Mouse (Mus musculus) liver, adult 2 months (tissue): ENCODE results near the gene Abhd12. TPM values are rescaled to one million over a fixed set of nuclear protein-coding genes. Genes with fewer than 3 reads are reported as not detected.

ENCODE experiments used
- DNase-seq: peaks from one replicate; pipeline ENCODE4 v3.0.0-alpha.2; 2011; ENCODE audit warnings: low read depth, low spot score; ENCODE audit errors: extremely low read depth
- H3K27ac ChIP-seq: fragments of 200-500 bp; replicated peaks from 2 replicates; pipeline ENCODE4 v1.5.1; 2012; ENCODE audit warnings: low read depth, mild to moderate bottlenecking, control low read depth, inconsistent platforms, low read length; ENCODE audit not compliant: insufficient read depth
- H3K27me3 ChIP-seq: fragments of 200-500 bp; 2 replicates; pipeline ENCODE4 v1.6.1; 2012; ENCODE audit warnings: mild to moderate bottlenecking, moderate library complexity, low read length, inconsistent platforms; ENCODE audit not compliant: control insufficient read depth, insufficient read depth
- H3K36me3 ChIP-seq: fragments of 200-500 bp; 2 replicates; pipeline ENCODE4 v1.6.1; 2012; ENCODE audit warnings: low read length, inconsistent platforms; ENCODE audit not compliant: control insufficient read depth, insufficient read depth
- H3K4me1 ChIP-seq: fragments of 200-500 bp; 2 replicates; pipeline ENCODE4 v1.6.1; 2011; ENCODE audit warnings: low read length; ENCODE audit not compliant: control insufficient read depth, insufficient read depth
- H3K4me3 ChIP-seq: fragments of 200-500 bp; 2 replicates; pipeline ENCODE4 v1.5.1; 2011; ENCODE audit warnings: low read depth, mild to moderate bottlenecking, control low read depth, low read length, moderate library complexity; ENCODE audit not compliant: insufficient read depth
- H3K79me2 ChIP-seq: fragments of 200-500 bp; 2 replicates; pipeline ENCODE4 v1.6.1; 2012; ENCODE audit warnings: inconsistent platforms, mild to moderate bottlenecking, low read length, moderate library complexity; ENCODE audit not compliant: control insufficient read depth, insufficient read depth
- H3K9ac ChIP-seq: fragments of 200-500 bp; 2 replicates; pipeline ENCODE4 v1.6.1; 2012; ENCODE audit warnings: low read depth, mild to moderate bottlenecking, control low read depth, inconsistent platforms, low read length
- CTCF ChIP-seq: fragments of 200-500 bp; IDR thresholded peaks from 2 replicates; pipeline ENCODE4 v1.5.1; 2011; ENCODE audit warnings: low read depth, low read length, control low read depth
- POLR2A ChIP-seq: fragments of 200-500 bp; IDR thresholded peaks from 2 replicates; pipeline ENCODE4 v1.6.1; 2011; ENCODE audit warnings: low read length, control low read depth; ENCODE audit not compliant: insufficient read depth; ENCODE audit errors: extremely low read depth
- WGBS: fragments of 180-500 bp; shearing (Covaris S2); methylation state at CpG from one replicate; pipeline ENCODE4 v1.1.7; 2018; 5-methylcytosine and 5-hydroxymethylcytosine counted together
- polyA plus RNA-seq: library from polyadenylated mRNA; depleted of rRNA; stranded (reverse); fragments of >200 nt; gene quantifications from 2 replicates; pipeline ENCODE4 v1.2.3, GENCODE M21; 2012
- total RNA-seq: library from RNA; depleted of rRNA; stranded (reverse); fragments of >200 nt; gene quantifications from 2 replicates; pipeline ENCODE4 v1.2.3, GENCODE M21; 2014

The Abhd12 gene
- total and polyA plus RNA-seq, 2 experiments = 26.3 to 33.4 TPM

GRCm38 (mm10) chr2:150841109-150841508, 63.4 kb downstream of the Abhd12 start:
- Histone ChIP-seq H3K4me3 (no peak overlapping the region), H3K79me2 (no peaks in the 10 kb centered on the region), H3K9ac (no peak overlapping the region), H3K4me1 (no peaks in the 10 kb centered on the region), H3K36me3 (peaks cover under 1% of the 10 kb centered on the region; the same call in 1 of the 2 replicates), H3K27me3 (no peaks in the 10 kb centered on the region), H3K27ac (peak overlapping the region; percentile 35)
- DNase-seq = no peak
- no peak for TF ChIP-seq CTCF
- no peak for TF ChIP-seq POLR2A
- WGBS = 88% methylated on average over 11 of the region's 11 CpGs

- WGBS = 79% methylated on average over 12 of the region's 12 CpGs
- H3K9ac ChIP-seq = no peak overlapping the region
- H3K4me3 ChIP-seq = no peak overlapping the region
- peak overlapping the region; percentile 27 for H3K27ac ChIP-seq
- no peak for TF ChIP-seq CTCF
- H3K27me3 ChIP-seq = no peaks in the 10 kb centered on the region
- no peaks in the 10 kb centered on the region for H3K4me1 ChIP-seq
- peaks cover 3% of the 10 kb centered on the region; the same call in 1 of the 2 replicates for H3K36me3 ChIP-seq
- no peaks in the 10 kb centered on the region for H3K79me2 ChIP-seq
- peak; percentile 51 for DNase-seq
Measured at GRCm38 (mm10) chr2:150839686-150840471, 64.7 kb downstream of the Abhd12 start.

- Histone ChIP-seq H3K4me3 (no peak overlapping the region), H3K27me3 (no peaks in the 10 kb centered on the region), H3K79me2 (no peaks in the 10 kb centered on the region), H3K9ac (no peak overlapping the region), H3K27ac (no peak overlapping the region), H3K36me3 (peaks cover 3% of the 10 kb centered on the region; the same call in 1 of the 2 replicates), H3K4me1 (no peaks in the 10 kb centered on the region)
- WGBS = 96% methylated on average over 3 of the region's 3 CpGs
- no peak for TF ChIP-seq CTCF
- DNase-seq = no peak
Measured at GRCm38 (mm10) chr2:150837781-150838180, 66.8 kb downstream of the Abhd12 start.

- WGBS = 81% methylated on average over 15 of the region's 15 CpGs
- H3K27ac ChIP-seq = no peak overlapping the region
- H3K4me1 ChIP-seq = no peaks in the 10 kb centered on the region
- H3K9ac ChIP-seq = no peak overlapping the region
- no peaks in the 10 kb centered on the region for H3K79me2 ChIP-seq
- H3K27me3 ChIP-seq = no peaks in the 10 kb centered on the region
- no peak for TF ChIP-seq CTCF
- TF ChIP-seq POLR2A = no peak
- peaks cover 3% of the 10 kb centered on the region; the same call in 1 of the 2 replicates for H3K36me3 ChIP-seq
- H3K4me3 ChIP-seq = no peak overlapping the region
- DNase-seq = no peak
Measured at GRCm38 (mm10) chr2:150836906-150837305, 67.6 kb downstream of the Abhd12 start.

- Histone ChIP-seq H3K79me2 (no peaks in the 10 kb centered on the region), H3K4me1 (no peaks in the 10 kb centered on the region), H3K36me3 (peaks cover 3% of the 10 kb centered on the region; the same call in 1 of the 2 replicates), H3K4me3 (no peak overlapping the region), H3K27ac (no peak overlapping the region), H3K9ac (no peak overlapping the region), H3K27me3 (no peaks in the 10 kb centered on the region)
- TF ChIP-seq CTCF = no peak
- TF ChIP-seq POLR2A = no peak
- no peak for DNase-seq
- 89% methylated on average over 4 of the region's 4 CpGs for WGBS
Measured at GRCm38 (mm10) chr2:150835975-150836374, 68.6 kb downstream of the Abhd12 start.

- 88% methylated on average over 7 of the region's 7 CpGs for WGBS
- H3K4me3 ChIP-seq = no peak overlapping the region
- no peak for TF ChIP-seq CTCF
- no peak for TF ChIP-seq POLR2A
- no peak overlapping the region for H3K27ac ChIP-seq
- H3K9ac ChIP-seq = no peak overlapping the region
- H3K4me1 ChIP-seq = no peaks in the 10 kb centered on the region
- no peaks in the 10 kb centered on the region for H3K79me2 ChIP-seq
- no peak for DNase-seq
- no peaks in the 10 kb centered on the region for H3K27me3 ChIP-seq
- H3K36me3 ChIP-seq = peaks cover 3% of the 10 kb centered on the region; the same call in 1 of the 2 replicates
Measured at GRCm38 (mm10) chr2:150834616-150835015, 69.9 kb downstream of the Abhd12 start.
